Mouse (Mus musculus) ZHBTc4 (cell line): Measurements from ENCODE around the gene Vat1l.

Source experiments
- DNase-seq: peaks from one replicate; pipeline ENCODE4 v3.0.0-alpha.2; 2011; ENCODE audit warnings: low read depth, low spot score

Vat1l gene

GRCm38 (mm10) chr8:114205221-114205901 lies at the start of gene Vat1l:
Gene Vat1l (plus strand): TSS chr8:114205612.
- peak; percentile 72 for DNase-seq

GRCm38 (mm10) chr8:114158586-114158985 lies 46.8 kb upstream of the Vat1l start:
- no peak for DNase-seq

- DNase-seq: no peak
Observed at GRCm38 (mm10) chr8:114159666-114160065, 45.7 kb upstream of the Vat1l start.

GRCm38 (mm10) chr8:114163871-114164270 lies 41.5 kb upstream of the Vat1l start:
- DNase-seq: no peak

GRCm38 (mm10) chr8:114164444-114165096 lies 40.8 kb upstream of the Vat1l start:
- no peak for DNase-seq

- DNase-seq: no peak
Observed at GRCm38 (mm10) chr8:114165741-114166140, 39.7 kb upstream of the Vat1l start.

- peak; percentile 69 for DNase-seq
Observed at GRCm38 (mm10) chr8:114176721-114177120, 28.7 kb upstream of the Vat1l start.

- no peak for DNase-seq
Observed at GRCm38 (mm10) chr8:114193334-114193733, 12.1 kb upstream of the Vat1l start.

GRCm38 (mm10) chr8:114198990-114199389 lies 6.4 kb upstream of the Vat1l start:
- DNase-seq: no peak

GRCm38 (mm10) chr8:114206421-114206983 lies 1.1 kb downstream of the Vat1l start:
- no peak for DNase-seq

- no peak for DNase-seq
Observed at GRCm38 (mm10) chr8:114207026-114207425, 1.6 kb downstream of the Vat1l start.

- no peak for DNase-seq
Observed at GRCm38 (mm10) chr8:114220779-114221178, 15.4 kb downstream of the Vat1l start.

GRCm38 (mm10) chr8:114222001-114222400 lies 16.6 kb downstream of the Vat1l start:
- DNase-seq: no peak

GRCm38 (mm10) chr8:114224001-114224400 lies 18.6 kb downstream of the Vat1l start:
- no peak for DNase-seq

GRCm38 (mm10) chr8:114251321-114252065 lies 46.1 kb downstream of the Vat1l start:
- no peak for DNase-seq

- no peak for DNase-seq
Observed at GRCm38 (mm10) chr8:114258685-114259084, 53.3 kb downstream of the Vat1l start.

GRCm38 (mm10) chr8:114259713-114260355 lies 54.4 kb downstream of the Vat1l start:
- no peak for DNase-seq

GRCm38 (mm10) chr8:114262331-114262730 lies 56.9 kb downstream of the Vat1l start:
- DNase-seq: no peak

GRCm38 (mm10) chr8:114274558-114274957 lies 69.1 kb downstream of the Vat1l start:
- no peak for DNase-seq

GRCm38 (mm10) chr8:114281101-114281500 lies 75.7 kb downstream of the Vat1l start:
- DNase-seq: no peak

- no peak for DNase-seq
Observed at GRCm38 (mm10) chr8:114294889-114295748, 89.7 kb downstream of the Vat1l start.
